Mouse (Mus musculus) liver, embryonic 14.5 days (tissue): Measurements from ENCODE around the gene Nhlrc4. TPM values are rescaled to one million over a fixed set of nuclear protein-coding genes. Genes with fewer than 3 reads are reported as not detected.
A peak's percentile ranks its signal among the peaks of the same experiment; 100 is the strongest.

Experiments
- ATAC-seq: fragments of 200-750 bp; cut with Nextera tagmentation; 2 replicates; pipeline ENCODE4 v1.8.0; 2017; ENCODE audit warnings: moderate number of reproducible peaks, mild to moderate bottlenecking, moderate library complexity; ENCODE audit not compliant: insufficient read depth
- DNase-seq, 3 experiments: peaks; one replicate each; pipeline ENCODE4 v3.0.0-alpha.2; 2012 to 2013; ENCODE audit warnings: low read depth in 3 of 3, low spot score in 3 of 3
- H3K27ac ChIP-seq: fragments of 300-500 bp; sonication (generic); 2 replicates; pipeline ENCODE4 v1.5.1; 2014; ENCODE audit warnings: moderate library complexity, mild to moderate bottlenecking, control low read depth, inconsistent platforms
- H3K27me3 ChIP-seq: fragments of 300-500 bp; sonication (generic); 2 replicates; pipeline ENCODE4 v1.6.1; 2014; ENCODE audit warnings: mild to moderate bottlenecking, low read length, moderate library complexity; ENCODE audit not compliant: control insufficient read depth, insufficient read depth
- H3K36me3 ChIP-seq: fragments of 300-500 bp; sonication (generic); replicated peaks from 2 replicates; pipeline ENCODE4 v1.6.1; 2014; ENCODE audit warnings: low read depth; ENCODE audit not compliant: control insufficient read depth, insufficient read depth
- H3K4me1 ChIP-seq, 2 experiments: fragments of 200-500 bp in 1 of 2; fragments of 300-500 bp in 1 of 2; sonication (generic) in 1 of 2; replicated peaks; 2 replicates each; pipeline ENCODE4 v1.6.1; 2012 to 2014; ENCODE audit warnings: antibody characterized with exemption in 1 of 2, inconsistent platforms in 1 of 2, low read length in 1 of 2; ENCODE audit not compliant: control insufficient read depth in 2 of 2, insufficient read depth in 2 of 2
- H3K4me2 ChIP-seq: fragments of 300-500 bp; sonication (generic); 2 replicates; pipeline ENCODE4 v1.6.1; 2014; ENCODE audit warnings: low read depth, mild to moderate bottlenecking, control low read depth, moderate library complexity
- H3K4me3 ChIP-seq, 2 experiments: fragments of 200-500 bp in 1 of 2; fragments of 300-500 bp in 1 of 2; sonication (generic) in 1 of 2; 2 replicates each; pipeline ENCODE4 v1.5.1; 2012 to 2014; ENCODE audit warnings: low read depth in 2 of 2, low read length in 2 of 2, mild to moderate bottlenecking in 2 of 2, control low read depth in 1 of 2, inconsistent platforms in 1 of 2, moderate library complexity in 1 of 2; ENCODE audit not compliant: insufficient read depth in 1 of 2
- H3K9ac ChIP-seq: fragments of 300-500 bp; sonication (generic); replicated peaks from 2 replicates; pipeline ENCODE4 v1.6.1; 2014; ENCODE audit warnings: mild to moderate bottlenecking, control low read depth, moderate library complexity
- H3K9me3 ChIP-seq: fragments of 300-500 bp; sonication (generic); 2 replicates; pipeline ENCODE4 v1.6.1; 2016; ENCODE audit warnings: low read length, mixed read lengths; ENCODE audit not compliant: control insufficient read depth
- CTCF ChIP-seq: IDR thresholded peaks from 2 replicates; pipeline ENCODE4 v1.5.1; 2016; ENCODE audit warnings: antibody characterized with exemption, low read depth, control low read depth
- EP300 ChIP-seq: IDR thresholded peaks from 2 replicates; pipeline ENCODE4 v1.6.1; 2016; ENCODE audit warnings: antibody characterized with exemption, low read depth
- WGBS: fragments of 180-500 bp; shearing (Covaris S2); extraction: QIAGEN DNeasy Blood & Tissue Kit; methylation state at CpG from one replicate; pipeline ENCODE4 v1.1.7; 2014; ENCODE audit not compliant: insufficient replicate concordance; 5-methylcytosine and 5-hydroxymethylcytosine counted together
- polyA plus RNA-seq, 2 experiments: library from polyadenylated mRNA; depleted of rRNA in 1 of 2; stranded (reverse) in 1 of 2; unstranded in 1 of 2; fragments of >200 nt; fragmentation: Nextera tagmentation in 1 of 2; extraction: Ambion mirVana in 1 of 2; gene quantifications; 2 replicates each; pipeline versions ENCODE4 v1.2.1 to v1.2.3; 2012 to 2014

Gene Nhlrc4
- polyA plus RNA-seq, 2 experiments, result 1.9 to 8.9 TPM

GRCm38 (mm10) chr17:25941511-25942241, 3.1 kb downstream of the Nhlrc4 start:
- no peaks in the 10 kb centered on the region for H3K9me3 ChIP-seq
- no peaks in the 10 kb centered on the region for H3K27me3 ChIP-seq
- H3K36me3 ChIP-seq, result peaks cover 45% of the 10 kb centered on the region
- peak overlapping the region; percentile 99 for H3K9ac ChIP-seq
- H3K4me3 ChIP-seq, result peak overlapping the region; percentile 82 to 95
- ATAC-seq, result no peak
- 1% methylated on average over 53 of the region's 54 CpGs for WGBS
- peak overlapping the region; percentile 99 for H3K27ac ChIP-seq
- H3K4me2 ChIP-seq, result peak overlapping the region; percentile 88
- TF ChIP-seq CTCF (no peak), EP300 (peak; percentile 32; the same call in 1 of the 2 replicates)
- peaks cover 49 to 51% of the 10 kb centered on the region in 2 experiments for H3K4me1 ChIP-seq
- no peak for DNase-seq

GRCm38 (mm10) chr17:25934526-25934925, 10.2 kb downstream of the Nhlrc4 start:
- DNase-seq, result no peak
- WGBS, result 85% methylated on average over 1 of the region's 1 CpGs
- no peak for ATAC-seq
- no peak overlapping the region for H3K4me3 ChIP-seq
- TF ChIP-seq CTCF (no peak), EP300 (no peak)
- peaks cover 98% of the 10 kb centered on the region for H3K36me3 ChIP-seq
- no peak overlapping the region for H3K4me2 ChIP-seq
- no peak overlapping the region for H3K27ac ChIP-seq
- no peaks in the 10 kb centered on the region for H3K27me3 ChIP-seq
- H3K9ac ChIP-seq, result no peak overlapping the region
- peaks cover 1 to 3% of the 10 kb centered on the region in 2 experiments for H3K4me1 ChIP-seq
- H3K9me3 ChIP-seq, result no peaks in the 10 kb centered on the region

GRCm38 (mm10) chr17:25925348-25925747, 19.4 kb downstream of the Nhlrc4 start:
- DNase-seq (no peak), ATAC-seq (no peak)
- 69% methylated on average over 2 of the region's 2 CpGs for WGBS
- Histone ChIP-seq H3K27ac (no peak overlapping the region), H3K9me3 (no peaks in the 10 kb centered on the region), H3K27me3 (no peaks in the 10 kb centered on the region), H3K4me3 (no peak overlapping the region), H3K36me3 (peaks cover 63% of the 10 kb centered on the region), H3K9ac (no peak overlapping the region), H3K4me2 (no peak overlapping the region), H3K4me1 (peaks cover 5 to 7% of the 10 kb centered on the region in 2 experiments; a peak in 3 of 4 replicates)
- TF ChIP-seq CTCF (no peak), EP300 (no peak)

- Histone ChIP-seq H3K4me1 (peaks cover 11 to 12% of the 10 kb centered on the region in 2 experiments), H3K36me3 (peaks cover 33% of the 10 kb centered on the region), H3K9ac (no peak overlapping the region), H3K4me3 (no peak overlapping the region), H3K27ac (peak overlapping the region; percentile 20; the same call in 1 of the 2 replicates), H3K4me2 (peak overlapping the region; percentile 89; the same call in 1 of the 2 replicates), H3K9me3 (no peaks in the 10 kb centered on the region), H3K27me3 (no peaks in the 10 kb centered on the region)
- TF ChIP-seq CTCF (no peak), EP300 (no peak)
- 72% methylated on average over 5 of the region's 5 CpGs for WGBS
- ATAC-seq (no peak), DNase-seq (no peak)
Observed at GRCm38 (mm10) chr17:25922120-25922519, 22.6 kb downstream of the Nhlrc4 start.

- peaks cover 11 to 12% of the 10 kb centered on the region in 2 experiments for H3K4me1 ChIP-seq
- TF ChIP-seq EP300 (0 out of 2 replicates have a peak, but pooled peaks have one; percentile 32), CTCF (peak; percentile 24)
- H3K4me2 ChIP-seq, result peak overlapping the region; percentile 89
- H3K9me3 ChIP-seq, result no peaks in the 10 kb centered on the region
- peak; percentile 99 for DNase-seq
- peak overlapping the region; percentile 61 for H3K9ac ChIP-seq
- no peaks in the 10 kb centered on the region for H3K27me3 ChIP-seq
- peak; percentile 91 for ATAC-seq
- peak overlapping the region; percentile 75 for H3K27ac ChIP-seq
- 0% methylated on average over 37 of the region's 40 CpGs for WGBS
- H3K4me3 ChIP-seq, result peak overlapping the region; percentile 86 to 92
- peaks cover 12% of the 10 kb centered on the region for H3K36me3 ChIP-seq
Observed at GRCm38 (mm10) chr17:25919786-25920642, 24.7 kb downstream of the Nhlrc4 start.
